Mouse (Mus musculus): Measurements from ENCODE around the gene Rtn4rl2. TPM values are rescaled to one million over a fixed set of nuclear protein-coding genes. Genes with fewer than 3 reads are reported as not detected.

The Rtn4rl2 gene
- polyA plus RNA-seq (2012): 0.15 and 0.41 TPM in 2 replicates

DNA sequence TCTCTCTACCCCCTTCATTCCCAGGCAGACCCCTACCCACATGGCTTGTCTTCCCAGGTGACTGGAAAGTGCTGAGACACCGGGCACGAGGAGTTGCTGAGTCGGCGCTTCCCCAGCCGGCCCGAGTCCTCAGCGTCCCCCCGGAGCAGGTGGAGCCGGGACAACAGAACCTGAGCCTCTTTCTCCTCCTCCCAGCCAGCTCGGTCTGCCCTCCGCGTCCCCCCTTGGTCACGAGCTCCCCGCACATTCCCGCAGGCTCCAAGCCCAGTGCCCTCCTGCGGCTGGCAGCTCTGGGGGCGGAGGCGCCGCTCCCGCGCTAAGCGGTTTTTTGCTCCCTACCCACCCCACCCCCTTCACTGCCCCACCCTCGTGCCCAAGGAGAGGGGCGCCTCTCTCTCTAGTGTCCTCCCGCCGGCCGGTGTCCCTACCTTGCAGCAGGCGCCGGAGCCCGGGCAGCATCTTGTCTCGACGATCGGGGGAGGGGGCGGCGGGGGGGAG, at the start of gene Rtn4rl2:
Gene Rtn4rl2, minus strand, starts transcription at position 477 of the 498 bp plus-strand sequence.

DNA sequence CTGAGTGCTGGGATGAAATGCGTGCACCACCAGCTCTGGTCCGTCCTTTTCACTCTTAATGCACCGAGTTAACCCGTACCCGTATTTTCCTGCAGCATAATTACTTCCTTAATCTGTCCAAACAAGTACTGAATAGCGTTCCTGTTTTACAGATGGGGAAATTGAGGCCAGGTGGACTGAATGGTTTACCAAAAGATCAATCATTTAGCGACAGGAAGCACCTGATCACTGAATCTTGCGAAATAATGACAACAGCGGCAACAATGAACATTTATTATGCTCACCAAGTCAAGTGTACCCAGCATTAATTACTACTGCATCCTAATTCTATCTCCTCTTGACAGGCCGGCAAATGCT, 47.9 kb downstream of the Rtn4rl2 start, which contains the start of gene Slc43a1:
Gene Slc43a1, plus strand, starts transcription at position 258 of the 357 bp plus-strand sequence.

DNA sequence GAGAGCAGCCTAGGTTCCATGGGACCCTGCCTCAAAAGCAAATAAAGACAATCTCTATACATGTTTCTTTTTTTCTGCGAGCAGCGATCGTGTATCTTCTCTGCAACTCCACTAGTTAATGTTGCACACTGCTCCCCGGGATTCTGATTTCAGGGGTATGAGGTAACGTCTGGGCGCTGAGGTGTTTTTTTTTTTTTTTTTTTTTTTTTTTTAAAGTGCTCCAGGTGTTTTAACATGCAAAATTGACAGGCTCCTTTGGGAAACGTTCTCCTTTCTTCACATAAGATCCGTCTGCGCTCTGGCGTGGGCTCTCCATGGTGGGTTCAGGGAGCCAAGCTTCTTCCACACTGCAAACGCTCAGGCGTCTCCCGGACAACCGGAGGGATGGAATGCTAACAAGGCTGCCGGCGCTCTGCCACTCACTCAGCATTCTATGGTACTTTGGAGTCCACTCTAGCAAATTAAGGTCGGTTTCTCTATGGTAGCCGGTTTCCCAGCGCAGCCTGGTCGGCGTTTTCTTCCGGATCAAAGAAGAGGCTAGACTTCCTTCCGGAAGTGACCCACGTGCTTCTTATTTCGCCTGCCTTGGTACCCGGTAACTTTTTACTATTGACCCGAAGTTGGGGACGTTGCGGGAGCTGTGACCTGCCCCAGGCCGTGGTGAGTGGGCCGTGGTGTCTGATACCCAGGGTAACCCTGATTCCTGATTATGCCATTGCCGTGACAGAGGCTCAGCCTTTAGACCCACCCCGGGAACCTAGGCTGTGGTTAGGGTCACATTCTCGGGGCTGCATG, 59.8 kb downstream of the Rtn4rl2 start, which contains the start of gene Timm10:
Gene Timm10, plus strand, starts transcription at position 510 of the 795 bp plus-strand sequence.

DNA sequence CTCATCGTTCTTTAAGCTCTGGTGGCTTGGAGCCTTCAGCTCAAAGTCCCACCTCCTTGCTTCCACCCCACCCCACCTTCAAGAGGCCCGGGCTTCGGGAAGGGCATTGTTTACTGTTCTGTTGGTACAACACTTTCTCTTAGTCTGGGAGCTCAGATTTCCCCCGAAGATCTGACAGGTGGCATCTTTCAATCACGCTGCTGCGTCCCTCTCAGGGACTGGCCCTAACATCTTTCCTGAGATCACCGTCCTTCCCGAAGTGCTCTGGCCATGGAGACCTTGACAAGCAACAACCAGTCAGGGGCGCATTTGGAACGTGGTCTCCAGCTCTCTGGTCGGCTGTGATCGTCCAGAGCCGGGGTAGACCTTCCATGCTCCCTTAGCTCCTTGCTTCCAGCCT, 64.0 kb downstream of the Rtn4rl2 start, which contains the start of gene Smtnl1:
Gene Smtnl1, minus strand, starts transcription at position 101 of the 400 bp plus-strand sequence.

Other genes starting within 250 kb of the Rtn4rl2 start
- 5.2 and 6.5 TPM in 2 replicates for gene Ctnnd1, start 235.9 kb downstream of the Rtn4rl2 start, polyA plus RNA-seq (2012)
- gene Btbd18, start 227.6 kb downstream of the Rtn4rl2 start, polyA plus RNA-seq (2012): not detected in 2 replicates
- 336 and 344 TPM in 2 replicates for gene Selenoh, start 215.9 kb downstream of the Rtn4rl2 start, polyA plus RNA-seq (2012)
- gene Gm28635, start 208.7 kb downstream of the Rtn4rl2 start, polyA plus RNA-seq (2012): not detected in 2 replicates
- 10.5 and 11.6 TPM in 2 replicates for gene Med19, start 208.3 kb downstream of the Rtn4rl2 start, polyA plus RNA-seq (2012)
- gene Tmx2, start 207.6 kb downstream of the Rtn4rl2 start, polyA plus RNA-seq (2012): 3.1 and 4.1 TPM in 2 replicates
- gene Zdhhc5, start 171.5 kb downstream of the Rtn4rl2 start, polyA plus RNA-seq (2012): 27.3 and 29.4 TPM in 2 replicates
- gene Clp1, start 159.4 kb downstream of the Rtn4rl2 start, polyA plus RNA-seq (2012): 1.0 and 1.5 TPM in 2 replicates
- 1.3 and 1.9 TPM in 2 replicates for gene Ypel4, start 152.7 kb downstream of the Rtn4rl2 start, polyA plus RNA-seq (2012)
- gene Gm19426, start 143.1 kb downstream of the Rtn4rl2 start, polyA plus RNA-seq (2012): 0.31 and 2.1 TPM in 2 replicates
- gene Serping1, start 111.3 kb downstream of the Rtn4rl2 start, polyA plus RNA-seq (2012): 0.16 TPM in 1 of 2 replicates, not detected in the other
- 2.9 and 4.4 TPM in 2 replicates for gene Ube2l6, start 87.9 kb downstream of the Rtn4rl2 start, polyA plus RNA-seq (2012)
- 0.05 TPM in 1 of 2 replicates, not detected in the other for gene Smtnl1, start 64.1 kb downstream of the Rtn4rl2 start, polyA plus RNA-seq (2012)
- gene Timm10, start 59.7 kb downstream of the Rtn4rl2 start, polyA plus RNA-seq (2012): 9.2 and 12.0 TPM in 2 replicates
- 7.4 and 11.5 TPM in 2 replicates for gene Slc43a1, start 47.9 kb downstream of the Rtn4rl2 start, polyA plus RNA-seq (2012)
- gene Slc43a3, start 49.9 kb upstream of the Rtn4rl2 start, polyA plus RNA-seq (2012): 18.9 and 19.3 TPM in 2 replicates
- gene Prg2, start 93.8 kb upstream of the Rtn4rl2 start, polyA plus RNA-seq (2012): 16.9 and 25.8 TPM in 2 replicates
- 14.2 and 18.5 TPM in 2 replicates for gene Prg3, start 101.5 kb upstream of the Rtn4rl2 start, polyA plus RNA-seq (2012)
- gene Ssrp1, start 150.5 kb upstream of the Rtn4rl2 start, polyA plus RNA-seq (2012): 51.3 and 87.3 TPM in 2 replicates
- gene P2rx3, start 150.8 kb upstream of the Rtn4rl2 start, polyA plus RNA-seq (2012): 0.05 and 0.34 TPM in 2 replicates
- 4.4 and 5.1 TPM in 2 replicates for gene Tnks1bp1, start 161.3 kb upstream of the Rtn4rl2 start, polyA plus RNA-seq (2012)
- gene Aplnr, start 249.5 kb upstream of the Rtn4rl2 start, polyA plus RNA-seq (2012): 0.03 TPM in 2 replicates

Data from megakaryocyte-erythroid progenitor cell, adult 5 weeks (primary cell).